Mouse (Mus musculus): Measurements from ENCODE around the gene Gm20715.

DNA sequence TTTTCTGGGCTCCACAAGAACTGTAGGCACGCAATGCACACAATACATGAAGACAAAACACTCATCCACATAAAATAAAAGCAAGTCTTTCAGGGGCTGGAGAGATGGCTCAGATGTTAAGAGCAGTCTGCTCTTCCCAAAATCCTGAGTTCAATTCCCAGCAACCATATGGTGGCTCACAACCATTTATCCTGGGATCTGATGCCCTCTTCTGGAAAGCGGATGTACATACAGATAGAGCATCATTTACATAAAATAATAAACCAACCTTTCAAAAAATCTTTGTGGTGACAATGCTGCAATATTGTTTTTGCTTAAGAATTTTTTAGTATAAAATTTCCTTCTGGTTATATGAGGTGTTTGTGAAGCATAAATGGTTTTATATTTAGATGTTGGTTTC, 28.6 kb upstream of the Gm20715 start:
- TF ChIP-seq CTCF (IDR thresholded peaks at IDR 0.05; ENCODE audit: low read depth, low read length) (no peak), POLR2A (IDR thresholded peaks at IDR 0.05; ENCODE audit: borderline replicate concordance, low read depth, low read length) (no peak)

Data from bone marrow macrophage, adult 2 months (primary cell).